Mouse (Mus musculus) testis, adult 2 months (tissue): ENCODE data around the gene Syt5. TPM values are rescaled to one million over a fixed set of nuclear protein-coding genes. Genes with fewer than 3 reads are reported as not detected.

ENCODE experiments used
- H3K27ac ChIP-seq: fragments of 200-500 bp; 2 replicates; pipeline ENCODE4 v1.5.1; 2012; ENCODE audit warnings: low read depth, low read length; ENCODE audit not compliant: control insufficient read depth, insufficient read depth
- H3K27me3 ChIP-seq: fragments of 200-500 bp; 2 replicates; pipeline ENCODE4 v1.6.1; 2012; ENCODE audit warnings: mild to moderate bottlenecking, low read length, moderate library complexity; ENCODE audit not compliant: control insufficient read depth, insufficient read depth
- H3K36me3 ChIP-seq: fragments of 200-500 bp; 2 replicates; pipeline ENCODE4 v1.6.1; 2012; ENCODE audit warnings: mild to moderate bottlenecking, low read length; ENCODE audit not compliant: control insufficient read depth, insufficient read depth
- H3K4me1 ChIP-seq: fragments of 200-500 bp; 2 replicates; pipeline ENCODE4 v1.6.1; 2012; ENCODE audit warnings: low read length; ENCODE audit not compliant: control insufficient read depth, insufficient read depth
- H3K4me3 ChIP-seq: fragments of 200-500 bp; 2 replicates; pipeline ENCODE4 v1.5.1; 2012; ENCODE audit warnings: low read depth, mild to moderate bottlenecking, low read length, moderate library complexity, mixed read lengths; ENCODE audit not compliant: control insufficient read depth
- CTCF ChIP-seq: fragments of 200-500 bp; IDR thresholded peaks from 2 replicates; pipeline ENCODE4 v1.5.1; 2012; ENCODE audit warnings: low read depth, mild to moderate bottlenecking, inconsistent platforms, low read length, moderate library complexity; ENCODE audit not compliant: control insufficient read depth, insufficient read depth, insufficient replicate concordance
- POLR2A ChIP-seq: fragments of 200-500 bp; IDR thresholded peaks from 2 replicates; pipeline ENCODE4 v1.6.1; 2012; ENCODE audit warnings: low read depth, mild to moderate bottlenecking, inconsistent platforms, low read length, moderate library complexity; ENCODE audit not compliant: control insufficient read depth
- polyA plus RNA-seq: library from polyadenylated mRNA; depleted of rRNA; stranded (reverse); fragments of >200 nt; gene quantifications from 2 replicates; pipeline ENCODE4 v1.2.3, GENCODE M21; 2012; rRNA removed

Syt5 gene
- polyA plus RNA-seq, 1 experiment: 4.5 TPM

GRCm38 (mm10) chr7:4496468-4496867 is 50.9 kb downstream of the Syt5 start:
- peaks cover 22% of the 10 kb centered on the region for H3K4me1 ChIP-seq
- H3K27me3 ChIP-seq: no peaks in the 10 kb centered on the region
- TF ChIP-seq CTCF: no peak
- H3K27ac ChIP-seq: no peak overlapping the region
- H3K4me3 ChIP-seq: no peak overlapping the region
- no peaks in the 10 kb centered on the region; the same call in none of the 2 replicates for H3K36me3 ChIP-seq

- peaks cover 11% of the 10 kb centered on the region for H3K4me1 ChIP-seq
- H3K27me3 ChIP-seq: no peaks in the 10 kb centered on the region
- H3K27ac ChIP-seq: no peak overlapping the region; the same call in 1 of the 2 replicates
- TF ChIP-seq POLR2A (no peak), CTCF (no peak)
- H3K4me3 ChIP-seq: no peak overlapping the region
- peaks cover 2% of the 10 kb centered on the region for H3K36me3 ChIP-seq
Measured at GRCm38 (mm10) chr7:4493991-4494390, 53.4 kb downstream of the Syt5 start.

GRCm38 (mm10) chr7:4492284-4493224 is 54.8 kb downstream of the Syt5 start:
- peaks cover 10% of the 10 kb centered on the region; the same call in 1 of the 2 replicates for H3K4me1 ChIP-seq
- peaks cover 2% of the 10 kb centered on the region for H3K36me3 ChIP-seq
- H3K4me3 ChIP-seq: no peak overlapping the region
- TF ChIP-seq CTCF (no peak), POLR2A (no peak)
- H3K27ac ChIP-seq: no peak overlapping the region; the same call in 1 of the 2 replicates
- H3K27me3 ChIP-seq: no peaks in the 10 kb centered on the region

GRCm38 (mm10) chr7:4491308-4491707 is 56.0 kb downstream of the Syt5 start:
- peaks cover 2% of the 10 kb centered on the region for H3K36me3 ChIP-seq

More at GRCm38 (mm10) chr7:4491308-4491707, 56.0 kb downstream of the Syt5 start:
- no peaks in the 10 kb centered on the region for H3K27me3 ChIP-seq
- TF ChIP-seq CTCF: no peak
- TF ChIP-seq POLR2A: no peak
- H3K4me1 ChIP-seq: peaks cover 6% of the 10 kb centered on the region; the same call in 1 of the 2 replicates
- no peak overlapping the region for H3K4me3 ChIP-seq
- peak overlapping the region; percentile 69 for H3K27ac ChIP-seq

Other genes starting within 250 kb of the Syt5 start
- not detected in 2 replicates for gene Ncr1, start 209.8 kb downstream of the Syt5 start, polyA plus RNA-seq
- gene Gp6, start 149.8 kb downstream of the Syt5 start, polyA plus RNA-seq: 0.13 and 0.17 TPM in 2 replicates
- 2.5 and 4.0 TPM in 2 replicates for gene Rdh13, start 101.9 kb downstream of the Syt5 start, polyA plus RNA-seq
- 0.10 and 1.3 TPM in 2 replicates for gene Eps8l1, start 86.9 kb downstream of the Syt5 start, polyA plus RNA-seq
- gene Ppp1r12c, start 45.9 kb downstream of the Syt5 start, polyA plus RNA-seq: 48.5 and 51.6 TPM in 2 replicates
- 0.62 and 0.77 TPM in 2 replicates for gene Tnnt1, start 31.2 kb downstream of the Syt5 start, polyA plus RNA-seq
- gene Tnni3, start 23.3 kb downstream of the Syt5 start, polyA plus RNA-seq: 59.3 TPM in 2 replicates
- gene Dnaaf3, start 15.1 kb downstream of the Syt5 start, polyA plus RNA-seq: 132 and 148 TPM in 2 replicates
- gene Ptprh, start 56.5 kb upstream of the Syt5 start, polyA plus RNA-seq: 1.8 and 2.9 TPM in 2 replicates
- 36.7 and 46.0 TPM in 2 replicates for gene Tmem86b, start 83.9 kb upstream of the Syt5 start, polyA plus RNA-seq
- 137 and 154 TPM in 2 replicates for gene Ppp6r1, start 111.5 kb upstream of the Syt5 start, polyA plus RNA-seq
- 64.3 and 65.6 TPM in 2 replicates for gene Hspbp1, start 137.5 kb upstream of the Syt5 start, polyA plus RNA-seq
- 53.3 and 60.3 TPM in 2 replicates for gene Brsk1, start 143.1 kb upstream of the Syt5 start, polyA plus RNA-seq
- gene Tmem150b, start 177.7 kb upstream of the Syt5 start, polyA plus RNA-seq: 0.12 and 0.14 TPM in 2 replicates
- gene Kmt5c, start 192.6 kb upstream of the Syt5 start, polyA plus RNA-seq: 35.7 and 37.0 TPM in 2 replicates
- gene Cox6b2, start 205.6 kb upstream of the Syt5 start, polyA plus RNA-seq: 1,707 and 1,788 TPM in 2 replicates
- gene Fam71e2, start 223.8 kb upstream of the Syt5 start, polyA plus RNA-seq: 319 and 358 TPM in 2 replicates
- gene Il11, start 235.3 kb upstream of the Syt5 start, polyA plus RNA-seq: 15.5 and 17.3 TPM in 2 replicates
- 387 and 534 TPM in 2 replicates for gene Tmem190, start 235.4 kb upstream of the Syt5 start, polyA plus RNA-seq
- 1.1 and 1.6 TPM in 2 replicates for gene Tmem238, start 242.1 kb upstream of the Syt5 start, polyA plus RNA-seq
- 176 and 240 TPM in 2 replicates for gene Rpl28, start 245.3 kb upstream of the Syt5 start, polyA plus RNA-seq